Mouse (Mus musculus) cerebellum, adult 8-10 months (tissue): ENCODE data around the gene Scd3.
"Not testable (repeated sequence)": the region's sequence is repeated elsewhere in the genome, so short reads cannot be mapped to it uniquely, and the experiment has no call there.

ENCODE experiments used
- DNase-seq: peaks from one replicate; pipeline ENCODE4 v3.0.0; 2022

Gene Scd3

DNA sequence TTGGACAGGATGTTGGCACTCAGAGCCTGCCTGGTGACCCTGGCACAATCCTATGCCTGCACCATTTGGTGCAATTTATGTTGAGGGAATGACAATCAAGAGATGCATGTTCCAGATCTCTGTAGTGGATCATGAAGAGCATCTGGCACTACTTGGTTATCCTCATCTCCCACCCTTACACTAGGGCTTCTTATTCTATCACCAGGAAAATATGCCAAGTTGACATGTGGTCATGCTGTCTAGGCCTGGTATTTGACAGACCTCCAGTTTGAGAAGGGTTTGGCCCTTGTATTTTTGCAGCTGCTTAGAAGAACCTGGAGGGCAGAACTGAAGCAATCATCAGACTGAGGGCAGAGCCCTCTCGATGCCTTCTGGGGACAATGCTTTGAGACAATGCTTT, 72.3 kb downstream of the Scd3 start:
- no peak for DNase-seq

DNA sequence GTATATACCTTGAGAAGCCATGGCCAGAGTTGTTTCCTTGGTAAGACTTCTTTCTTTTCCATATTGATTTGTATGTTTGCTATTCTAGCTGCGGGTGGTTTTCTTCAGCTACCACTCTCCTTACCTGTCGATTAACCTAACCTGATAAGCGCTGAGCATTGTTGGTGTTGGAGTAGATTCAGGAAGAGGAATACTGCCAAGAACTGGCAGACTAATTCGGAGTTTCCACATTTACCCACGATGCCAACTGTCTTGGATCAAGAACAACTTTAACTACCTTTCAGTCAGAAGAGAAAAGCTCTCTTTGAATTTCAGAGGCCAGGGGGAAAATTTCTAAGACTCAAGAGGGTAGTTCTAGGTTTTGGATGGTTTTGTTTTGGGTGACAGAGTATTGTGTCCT, 73.8 kb downstream of the Scd3 start:
- DNase-seq = no peak

DNA sequence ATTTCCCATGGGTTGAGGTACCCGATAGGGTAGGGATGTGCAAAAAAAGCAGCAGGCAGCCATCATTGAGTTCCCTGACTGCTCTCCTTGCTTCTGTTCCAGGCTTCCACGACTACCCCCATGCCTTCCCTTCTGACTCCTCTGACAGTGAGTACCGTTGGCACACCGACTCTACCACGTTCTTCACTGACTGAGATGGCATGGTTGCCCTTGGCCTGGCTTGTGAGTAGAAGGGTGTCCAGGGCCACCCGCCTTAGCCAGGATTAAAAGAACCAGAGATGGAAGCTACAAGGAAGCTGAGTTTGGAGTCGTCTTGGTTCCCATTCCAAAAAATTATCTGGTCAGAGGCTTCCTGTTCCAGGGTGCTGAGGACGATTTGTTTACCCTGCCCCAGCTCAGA, 74.9 kb downstream of the Scd3 start:
- DNase-seq = no peak

DNA sequence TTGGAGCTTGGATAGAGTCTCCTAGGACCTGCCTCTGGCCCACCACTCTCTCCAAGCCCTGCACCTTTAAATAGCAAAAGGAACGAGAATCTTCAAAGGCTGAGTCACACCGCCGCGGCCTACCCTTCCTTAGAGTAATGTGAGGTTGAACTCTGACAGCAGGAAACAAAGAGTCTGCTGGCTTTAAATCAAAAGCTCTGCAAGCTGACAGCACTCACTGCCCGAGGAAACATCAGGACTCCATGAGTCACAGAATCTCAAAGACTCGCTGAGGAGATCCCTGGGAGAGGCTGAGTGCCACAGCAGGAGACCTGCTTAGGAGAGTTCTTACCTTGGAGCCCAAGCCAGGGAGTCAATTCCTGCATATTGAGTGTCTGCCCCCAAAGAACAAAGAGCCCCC, 77.7 kb downstream of the Scd3 start:
- no peak for DNase-seq

DNA sequence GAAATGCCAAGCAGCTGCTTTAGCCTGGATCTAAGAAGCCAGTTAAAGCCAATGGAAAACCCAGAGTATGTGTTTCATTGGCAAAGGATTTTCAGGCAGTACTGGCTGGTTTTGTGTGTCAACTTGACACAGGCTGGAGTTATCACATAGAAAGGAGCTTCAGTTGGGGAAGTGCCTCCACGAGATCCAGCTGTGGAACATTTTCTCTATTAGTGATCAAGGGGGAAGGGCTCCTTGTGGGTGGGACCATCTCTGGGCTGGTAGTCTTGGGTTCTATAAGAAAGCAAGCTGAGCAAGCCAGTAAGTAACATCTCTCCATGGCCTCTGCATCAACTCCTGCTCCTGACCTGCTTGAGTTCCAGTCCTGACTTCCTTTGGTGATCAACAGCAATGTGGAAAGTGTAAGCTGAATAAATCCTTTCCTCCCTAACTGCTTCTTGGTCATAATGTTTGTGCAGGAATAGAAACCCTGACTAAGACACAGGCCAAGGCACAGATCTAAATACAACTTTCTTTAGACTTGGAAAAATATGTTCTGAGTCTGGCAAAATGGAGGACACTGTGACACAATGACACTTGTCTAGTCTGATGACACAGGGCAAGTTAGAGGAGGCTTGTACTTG, 78.9 kb downstream of the Scd3 start:
- DNase-seq = not testable (repeated sequence)

DNA sequence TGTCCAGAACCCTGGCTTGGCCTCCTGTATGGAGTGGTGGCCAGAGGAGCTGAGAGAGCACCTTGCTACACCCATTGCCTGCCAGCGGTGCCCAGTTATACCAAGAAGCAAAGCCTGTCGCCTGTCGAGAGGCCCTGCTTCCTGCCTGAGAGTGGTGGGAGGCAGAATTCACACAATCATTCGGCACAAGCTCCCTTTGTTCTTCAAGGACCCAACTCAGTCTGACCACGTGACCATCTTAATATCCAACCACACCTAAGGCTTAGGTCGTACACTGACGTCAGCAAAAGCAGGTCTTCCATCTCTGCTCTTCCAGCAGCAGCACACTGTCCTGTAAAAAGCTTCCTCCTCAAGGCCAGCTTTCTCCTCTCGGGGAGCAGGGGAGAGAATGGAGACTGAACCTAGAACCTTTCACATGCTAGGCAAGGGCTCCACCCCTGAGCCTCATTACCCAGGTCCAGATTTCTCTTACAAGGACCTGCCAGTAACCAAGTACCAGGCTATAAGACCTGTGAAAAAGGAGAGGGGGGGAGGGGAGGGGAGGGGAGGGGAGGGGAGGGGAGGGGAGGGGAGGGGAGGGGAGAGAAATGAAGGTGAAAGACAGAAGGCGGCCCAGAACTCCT, 79.6 kb downstream of the Scd3 start:
- DNase-seq = no peak

DNA sequence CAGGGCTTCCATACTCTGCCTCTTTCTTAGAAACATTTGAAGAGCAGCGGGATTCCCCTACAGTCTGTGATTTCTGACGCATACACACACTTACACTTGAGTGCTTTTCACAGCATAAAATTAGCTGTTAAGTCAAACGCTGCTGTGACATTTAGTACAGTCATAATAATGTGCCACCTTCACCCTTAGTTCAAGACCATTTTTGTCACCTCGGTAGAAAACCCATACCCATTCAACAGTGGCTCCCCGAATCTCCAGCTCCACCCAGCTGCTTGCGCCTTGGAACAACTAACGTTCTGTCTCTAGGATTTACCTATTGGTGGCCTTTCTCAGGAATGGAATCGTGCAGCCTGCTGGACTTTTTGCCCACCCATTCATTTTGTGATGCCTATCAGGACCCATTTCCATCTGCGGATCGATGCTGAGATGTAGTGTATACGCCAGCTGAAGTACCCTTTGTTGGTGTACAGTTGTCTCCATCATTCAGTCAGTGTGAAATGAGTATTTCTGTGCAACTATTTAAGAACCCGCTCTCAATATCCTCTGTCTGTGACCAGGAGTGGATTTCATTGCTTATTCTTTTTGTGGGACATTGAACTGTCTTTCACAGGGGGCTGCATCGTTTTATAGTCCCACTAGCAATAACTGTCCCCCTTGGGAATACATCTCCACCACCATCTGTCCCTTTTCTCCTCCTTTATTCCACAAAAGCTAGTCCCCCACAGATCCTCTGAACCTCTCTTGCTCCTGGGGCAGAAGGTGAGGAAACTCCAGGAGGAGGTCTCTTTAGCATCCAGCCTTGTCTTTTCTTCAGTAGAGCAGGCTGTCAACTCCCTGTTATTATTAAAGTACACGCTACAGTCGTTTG, 80.3 kb downstream of the Scd3 start:
- DNase-seq = no peak

DNA sequence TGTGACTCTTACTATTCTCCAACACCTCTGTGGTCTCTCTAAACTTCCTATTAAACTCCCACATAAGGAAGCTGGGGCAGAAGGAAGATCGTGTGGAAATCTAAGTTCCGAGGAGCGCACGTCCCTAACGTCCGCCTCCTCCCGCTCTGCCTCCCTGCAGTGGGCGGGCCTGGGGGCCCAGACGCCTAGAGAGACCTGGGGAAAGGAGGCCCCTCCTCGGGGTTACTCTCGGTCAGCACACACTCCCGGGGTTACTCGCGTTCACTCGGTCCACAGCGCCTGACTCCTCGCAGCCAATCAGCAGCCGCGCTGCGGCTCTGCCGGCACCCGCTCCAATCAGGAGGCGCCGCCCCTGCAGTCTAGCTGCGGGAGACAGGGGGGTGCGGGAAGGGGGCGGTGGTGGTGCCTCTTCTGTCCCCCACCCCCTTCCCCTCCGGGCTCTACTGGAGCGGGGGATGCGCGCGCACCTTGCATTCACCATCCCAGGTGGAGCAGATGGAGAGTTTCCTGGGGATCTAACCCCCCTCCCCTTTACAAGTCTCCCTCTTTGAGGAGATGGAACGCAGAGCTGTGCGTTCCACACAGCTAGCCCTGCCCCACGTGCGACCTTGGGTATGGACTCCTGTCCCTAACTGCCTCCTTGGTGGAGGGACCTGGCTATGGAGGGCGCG, 81.1 kb downstream of the Scd3 start:
- DNase-seq = peak; percentile 85

DNA sequence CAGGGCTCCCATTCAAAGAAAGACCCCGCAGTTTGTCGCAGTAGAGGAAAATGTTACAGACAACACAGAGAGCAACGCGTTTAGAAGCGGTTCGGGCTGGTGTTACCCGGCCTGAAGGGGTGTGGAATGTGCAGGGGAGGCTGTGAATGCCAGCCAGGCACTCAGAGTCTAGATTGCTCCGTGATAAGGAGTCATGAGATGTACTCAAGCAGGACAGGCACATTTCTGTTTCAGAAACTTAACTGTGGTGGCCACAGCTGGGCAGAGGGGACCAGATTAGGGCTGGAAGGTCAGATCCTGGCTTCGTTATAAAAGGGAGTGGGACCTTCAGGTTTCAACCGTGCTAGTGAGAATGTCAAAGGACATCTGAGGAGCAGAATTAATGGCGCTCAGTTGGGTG, 81.7 kb downstream of the Scd3 start:
- peak; percentile 50 for DNase-seq

DNA sequence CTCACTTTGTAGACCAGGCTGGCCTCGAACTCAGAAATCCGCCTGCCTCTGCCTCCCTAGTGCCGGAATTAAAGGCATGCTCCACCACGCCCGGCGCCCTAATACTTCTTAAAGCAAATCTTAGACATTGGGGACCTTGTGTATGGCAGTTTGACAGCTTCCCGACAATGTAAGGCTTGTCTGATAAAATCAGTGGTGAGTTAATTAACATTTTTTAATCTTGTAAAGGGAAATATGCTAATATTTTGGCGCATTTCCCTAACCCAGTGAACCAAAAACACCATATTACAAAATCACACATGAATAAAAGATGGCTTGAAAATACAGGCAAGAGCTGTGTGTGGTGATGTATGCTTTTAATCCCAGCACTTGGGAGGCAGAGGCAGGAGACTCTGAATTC, 82.5 kb downstream of the Scd3 start:
- no peak for DNase-seq

DNA sequence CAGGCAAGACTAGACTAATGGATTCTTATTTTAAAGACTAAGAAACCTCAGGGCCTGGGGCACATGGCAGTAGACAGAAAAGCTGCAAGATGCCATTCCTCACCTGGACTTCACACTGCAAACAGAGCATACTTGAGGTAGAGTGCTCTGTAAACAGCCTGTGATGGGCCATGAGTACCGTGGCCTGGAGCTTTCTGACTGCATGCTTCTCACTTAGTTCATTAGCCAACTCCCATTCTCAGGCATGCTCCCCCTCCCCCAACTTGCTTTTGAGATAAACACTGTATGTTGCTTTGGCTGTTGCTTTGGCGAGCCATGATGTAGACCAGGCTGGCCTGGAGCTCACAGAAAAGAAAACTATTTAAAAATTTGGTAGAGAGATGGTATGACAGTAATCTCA, 83.0 kb downstream of the Scd3 start:
- DNase-seq = no peak

DNA sequence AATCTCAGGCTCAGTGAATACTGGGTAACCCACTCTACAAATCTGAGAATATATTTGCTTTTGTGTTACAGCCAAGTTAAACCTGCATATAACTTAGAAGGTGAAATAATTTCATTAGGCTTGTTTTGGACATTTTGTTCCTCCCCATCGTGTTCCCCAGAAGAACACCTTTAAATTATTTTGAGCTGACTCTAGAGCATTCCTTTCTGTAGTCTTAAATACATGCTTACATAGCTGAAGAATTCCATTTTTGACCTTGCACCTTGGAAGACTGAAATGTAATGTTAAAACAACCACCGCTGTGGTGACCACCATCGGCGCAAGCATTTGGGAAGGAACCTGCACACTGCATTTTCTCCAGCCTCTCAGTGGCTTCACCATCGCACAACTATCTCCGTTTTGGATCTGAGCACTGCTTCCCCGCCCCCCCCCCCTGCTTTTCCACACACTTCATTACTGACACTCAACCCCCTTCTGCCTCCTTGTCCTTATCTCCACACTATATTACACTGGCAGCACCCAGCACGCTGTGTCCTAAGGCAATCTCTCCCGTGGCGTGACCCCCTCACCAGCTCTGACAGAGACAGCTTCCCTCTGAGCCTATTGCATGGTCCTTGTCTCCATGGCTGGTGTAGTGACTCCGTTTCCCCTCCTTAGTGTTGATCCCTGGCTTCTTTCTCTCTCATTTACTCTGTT, 84.5 kb downstream of the Scd3 start:
- no peak for DNase-seq

DNA sequence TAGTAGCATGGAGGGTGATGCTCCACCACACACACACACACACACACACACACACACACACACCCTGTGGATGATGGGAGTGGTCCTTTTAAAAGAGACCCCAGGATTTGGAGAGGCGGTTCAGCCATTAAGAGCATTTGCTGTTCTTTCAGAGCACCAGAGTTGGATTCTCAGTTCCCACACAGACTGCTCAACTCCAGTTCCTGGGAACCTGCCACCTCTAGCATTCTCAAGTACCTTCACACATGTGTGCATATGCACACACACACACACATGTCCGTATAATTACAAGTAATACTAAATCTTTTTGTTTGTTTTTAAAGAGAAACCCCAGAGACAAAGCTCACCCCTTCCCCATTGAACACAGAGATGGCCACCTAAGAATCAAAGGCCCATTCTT, 89.0 kb downstream of the Scd3 start:
- no peak for DNase-seq

DNA sequence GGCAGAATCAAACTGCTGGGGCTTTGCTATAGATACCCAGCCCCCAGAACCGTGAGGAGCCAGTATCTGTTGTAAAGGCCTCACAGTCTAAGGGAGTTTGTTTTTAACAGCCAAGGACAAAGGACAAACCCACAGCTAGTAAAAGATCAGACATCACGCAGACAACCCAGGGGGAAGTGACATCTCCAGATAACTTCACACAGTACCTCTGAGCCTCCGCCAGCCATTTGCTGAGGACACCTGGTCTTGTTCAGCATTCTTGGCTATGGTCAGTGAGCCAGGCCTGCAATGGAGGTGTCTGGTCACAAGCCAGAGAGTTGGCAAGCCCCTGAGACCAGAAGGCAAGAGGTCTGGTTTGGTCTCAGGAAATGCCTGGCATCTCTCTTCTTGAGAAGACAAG, 89.4 kb downstream of the Scd3 start:
- DNase-seq = peak; percentile 85

DNA sequence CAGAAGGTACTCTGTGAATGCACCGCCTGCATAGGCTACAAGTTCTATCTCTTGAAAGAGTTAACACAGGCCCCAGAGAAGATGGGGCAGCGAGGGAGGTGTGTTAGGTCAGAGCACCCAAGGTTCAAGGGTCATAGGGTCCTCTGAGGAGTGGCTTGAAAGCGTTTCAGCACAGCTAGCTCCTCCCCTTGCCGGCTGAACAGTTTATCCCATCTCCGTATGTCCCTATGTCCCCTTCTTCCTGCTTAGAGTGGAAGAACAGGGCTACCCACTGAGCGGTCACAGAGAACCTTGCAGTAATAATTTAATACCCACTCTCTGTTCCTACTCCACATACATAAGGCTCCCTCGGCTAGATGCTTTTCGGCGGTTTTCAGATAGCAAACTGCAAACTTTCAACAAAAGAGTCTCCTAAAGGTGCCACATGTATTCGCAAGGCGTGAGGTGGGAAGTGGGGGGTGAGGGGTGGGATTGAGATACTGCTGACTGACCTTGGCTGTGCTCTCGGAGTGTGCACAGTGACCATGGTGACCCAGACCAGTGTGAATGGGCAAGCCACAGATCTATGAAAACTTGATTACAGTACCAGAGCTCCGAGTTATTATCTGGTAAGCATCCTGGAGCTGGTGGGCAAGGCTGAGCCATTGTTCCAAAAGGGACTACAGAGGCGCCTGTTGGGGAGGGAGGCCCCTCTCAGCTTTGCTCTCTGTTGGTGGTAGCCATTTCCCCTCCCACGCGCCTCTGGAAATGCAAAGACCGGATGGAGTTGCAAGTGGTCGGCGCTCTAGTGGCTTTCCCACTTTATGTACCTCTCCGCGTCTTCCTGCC, 90.1 kb downstream of the Scd3 start, which contains the start of gene Scd2:
Gene Scd2, plus strand, starts transcription at position 734 of the 828 bp plus-strand sequence.
- no peak for DNase-seq
